Mouse (Mus musculus): Measurements from ENCODE around the gene Cct6b. TPM values are rescaled to one million over a fixed set of nuclear protein-coding genes. Genes with fewer than 3 reads are reported as not detected.

Gene Cct6b
- total and polyA plus RNA-seq, 3 experiments = 0.21 to 0.41 (median 0.21) TPM

GRCm38 (mm10) chr11:82780983-82781903 lies 17.1 kb upstream of the Cct6b start, which contains the start of gene Lig3:
Gene Lig3 (plus strand): TSS chr11:82781108.
- TF ChIP-seq POLR2A (IDR thresholded peaks at IDR 0.05; ENCODE audit: insufficient read depth, low read depth, low read length) = peak; percentile 83
- 0 out of 2 replicates have a peak, but pooled peaks have one; percentile 30 for TF ChIP-seq EP300 (IDR thresholded peaks at IDR 0.05; ENCODE audit: insufficient read depth, low read depth, low read length)
- peak; percentile 9; the same call in 1 of the 2 replicates for TF ChIP-seq CTCF (IDR thresholded peaks at IDR 0.05)
- WGBS = 1% methylated on average over 77 of the region's 90 CpGs
- peak; percentile 94 to 95 for DNase-seq
- Histone ChIP-seq H3K4me3 (peak within 1 kb of the TSS; percentile 100), H3K27ac (peak within 1 kb of the TSS; percentile 99), H3K79me2 (replicated peaks; ENCODE audit: control insufficient read depth, insufficient read depth, low read length) (no peaks in the 10 kb centered on the region; the same call in 1 of the 2 replicates), H3K27me3 (ENCODE audit: control insufficient read depth, insufficient read depth, low read length) (no peaks in the 10 kb centered on the region), H3K36me3 (ENCODE audit: control insufficient read depth, insufficient read depth, low read length) (peaks cover 2% of the 10 kb centered on the region; the same call in 1 of the 2 replicates), H3K4me1 (ENCODE audit: control insufficient read depth, insufficient read depth, low read length) (peaks cover 3% of the 10 kb centered on the region), H3K9ac (ENCODE audit: low read depth, low read length) (peak within 1 kb of the TSS; percentile 78)
- intact Hi-C loops (cut with DNase I) = loop anchor here (1.0 to 5.0 kb wide), 4 partner anchors 17 to 90 kb away; partner anchors contain the start of genes Cct6b, Rffl and Zfp830

- intact Hi-C loops (cut with DNase I) = loop anchor here (5.0 kb wide), 2 partner anchors 33 to 52 kb away; no protein-coding TSS in a partner anchor
- H3K4me3 ChIP-seq = peak overlapping the region; percentile 100
- no peaks in the 10 kb centered on the region for H3K79me2 ChIP-seq (replicated peaks; ENCODE audit: control insufficient read depth, insufficient read depth, low read length)
- TF ChIP-seq CTCF (IDR thresholded peaks at IDR 0.05) (no peak), EP300 (IDR thresholded peaks at IDR 0.05; ENCODE audit: insufficient read depth, low read depth, low read length) (no peak), POLR2A (IDR thresholded peaks at IDR 0.05; ENCODE audit: insufficient read depth, low read depth, low read length) (no peak)
- H3K36me3 ChIP-seq (ENCODE audit: control insufficient read depth, insufficient read depth, low read length) = peaks cover 2% of the 10 kb centered on the region; the same call in 1 of the 2 replicates
- no peak overlapping the region for H3K27ac ChIP-seq
- WGBS = 42% methylated on average over 5 of the region's 5 CpGs
- peak overlapping the region; percentile 27; the same call in 1 of the 2 replicates for H3K9ac ChIP-seq (ENCODE audit: low read depth, low read length)
- H3K27me3 ChIP-seq (ENCODE audit: control insufficient read depth, insufficient read depth, low read length) = no peaks in the 10 kb centered on the region
- peaks cover 3% of the 10 kb centered on the region for H3K4me1 ChIP-seq (ENCODE audit: control insufficient read depth, insufficient read depth, low read length)
- DNase-seq = no peak
Observed at GRCm38 (mm10) chr11:82780134-82780533, 16.0 kb upstream of the Cct6b start.

GRCm38 (mm10) chr11:82764438-82764924 lies 360 bp upstream of the Cct6b start:
- TF ChIP-seq EP300 (IDR thresholded peaks at IDR 0.05; ENCODE audit: insufficient read depth, low read depth, low read length) (no peak), CTCF (IDR thresholded peaks at IDR 0.05) (no peak), POLR2A (IDR thresholded peaks at IDR 0.05; ENCODE audit: insufficient read depth, low read depth, low read length) (no peak)
- Histone ChIP-seq H3K4me1 (ENCODE audit: control insufficient read depth, insufficient read depth, low read length) (peaks cover 4% of the 10 kb centered on the region), H3K27ac (peak overlapping the region; percentile 87), H3K9ac (ENCODE audit: low read depth, low read length) (peak overlapping the region; percentile 84), H3K27me3 (ENCODE audit: control insufficient read depth, insufficient read depth, low read length) (no peaks in the 10 kb centered on the region), H3K36me3 (ENCODE audit: control insufficient read depth, insufficient read depth, low read length) (peaks cover 10% of the 10 kb centered on the region), H3K4me3 (peak overlapping the region; percentile 98), H3K79me2 (replicated peaks; ENCODE audit: control insufficient read depth, insufficient read depth, low read length) (no peaks in the 10 kb centered on the region)
- WGBS = under 1% methylated on average over 28 of the region's 28 CpGs
- intact Hi-C loops (cut with DNase I) = loop anchor here (1.0 to 10.0 kb wide), 4 partner anchors 17 to 530 kb away; partner anchors contain the start of genes Ap2b1, Fndc8, Lig3 and Rad51d
- DNase-seq = no peak

- 10% methylated on average over 4 of the region's 4 CpGs for WGBS
- intact Hi-C loops (cut with DNase I) = loop anchor here (5.0 to 10.0 kb wide), 2 partner anchors 129 to 532 kb away; partner anchors contain the start of genes Ap2b1, Fndc8 and Rad51d
- no peaks in the 10 kb centered on the region for H3K79me2 ChIP-seq (replicated peaks; ENCODE audit: control insufficient read depth, insufficient read depth, low read length)
Observed at GRCm38 (mm10) chr11:82763261-82763660, 860 bp downstream of the Cct6b start.

GRCm38 (mm10) chr11:82762286-82762829 lies 1.8 kb downstream of the Cct6b start:
- Histone ChIP-seq H3K36me3 (ENCODE audit: control insufficient read depth, insufficient read depth, low read length) (peaks cover 10% of the 10 kb centered on the region), H3K4me3 (no peak overlapping the region), H3K4me1 (ENCODE audit: control insufficient read depth, insufficient read depth, low read length) (peaks cover 4% of the 10 kb centered on the region), H3K27me3 (ENCODE audit: control insufficient read depth, insufficient read depth, low read length) (no peaks in the 10 kb centered on the region), H3K9ac (ENCODE audit: low read depth, low read length) (no peak overlapping the region), H3K79me2 (replicated peaks; ENCODE audit: control insufficient read depth, insufficient read depth, low read length) (no peaks in the 10 kb centered on the region), H3K27ac (no peak overlapping the region)
- TF ChIP-seq POLR2A (IDR thresholded peaks at IDR 0.05; ENCODE audit: insufficient read depth, low read depth, low read length) (no peak), EP300 (IDR thresholded peaks at IDR 0.05; ENCODE audit: insufficient read depth, low read depth, low read length) (no peak), CTCF (IDR thresholded peaks at IDR 0.05) (peak; percentile 57)
- DNase-seq = no peak
- WGBS = 84% methylated on average over 6 of the region's 6 CpGs
- intact Hi-C loops (cut with DNase I) = loop anchor here (5.0 to 10.0 kb wide), 2 partner anchors 130 to 532 kb away; partner anchors contain the start of genes Ap2b1, Fndc8 and Rad51d

More at GRCm38 (mm10) chr11:82763261-82763660, 860 bp downstream of the Cct6b start:
- H3K4me3 ChIP-seq = peak overlapping the region; percentile 98
- peak overlapping the region; percentile 87 for H3K27ac ChIP-seq
- TF ChIP-seq CTCF (IDR thresholded peaks at IDR 0.05) (no peak), POLR2A (IDR thresholded peaks at IDR 0.05; ENCODE audit: insufficient read depth, low read depth, low read length) (no peak), EP300 (IDR thresholded peaks at IDR 0.05; ENCODE audit: insufficient read depth, low read depth, low read length) (no peak)
- peaks cover 10% of the 10 kb centered on the region for H3K36me3 ChIP-seq (ENCODE audit: control insufficient read depth, insufficient read depth, low read length)
- H3K4me1 ChIP-seq (ENCODE audit: control insufficient read depth, insufficient read depth, low read length) = peaks cover 4% of the 10 kb centered on the region
- H3K9ac ChIP-seq (ENCODE audit: low read depth, low read length) = peak overlapping the region; percentile 69
- H3K27me3 ChIP-seq (ENCODE audit: control insufficient read depth, insufficient read depth, low read length) = no peaks in the 10 kb centered on the region
- no peak for DNase-seq
